ENCODE assay signal across 8 mouse cellular contexts in the genomic region with DNA sequence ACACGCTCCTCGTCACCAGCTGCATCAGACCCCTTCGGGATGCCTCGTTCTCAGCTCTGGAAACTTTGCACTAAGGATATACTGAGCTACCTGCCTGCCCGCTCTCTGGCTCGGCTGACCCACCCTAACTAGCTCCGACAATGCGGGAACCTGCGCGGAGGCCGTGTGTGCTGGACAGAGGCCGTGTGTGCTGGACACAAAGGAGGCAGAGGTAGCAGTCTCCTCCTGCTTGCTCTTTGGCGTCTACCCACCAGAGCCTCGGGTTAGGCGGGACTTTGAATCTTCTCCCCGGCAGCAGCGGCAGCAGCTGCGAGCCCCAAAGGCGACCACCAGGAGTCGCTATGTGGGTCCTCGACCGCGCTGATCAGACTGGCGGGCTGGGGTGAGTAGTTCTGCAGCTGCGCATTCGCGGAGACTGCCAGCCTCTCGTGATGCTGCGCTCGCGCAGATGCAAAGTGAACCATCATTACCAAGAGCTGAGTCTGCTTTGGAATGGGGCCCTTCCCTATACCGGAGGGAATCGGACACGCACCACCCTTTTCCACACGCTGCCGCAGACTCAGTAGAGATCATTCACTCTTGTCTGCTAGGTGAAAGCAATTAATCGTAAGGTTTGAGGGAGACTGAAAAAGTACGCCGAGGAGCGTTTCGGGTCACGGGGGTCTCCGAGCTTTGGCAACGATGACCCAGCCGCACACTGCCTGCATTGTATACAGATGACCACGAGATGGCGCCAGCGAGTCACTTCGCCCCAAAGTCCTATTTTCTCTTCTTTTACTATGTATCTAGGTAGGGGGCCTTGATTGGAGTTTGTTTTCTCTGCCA. TPM values are rescaled to one million over a fixed set of nuclear protein-coding genes. Genes with fewer than 3 reads are reported as not detected.
DNase-seq lines count a peak whose midpoint lies in the region; ATAC-seq lines count a peak whose summit lies in the region.

No protein-coding gene starts in this region.

- H3K36me3 ChIP-seq in embryonic facial prominence, embryonic 12.5 days: no peaks in the 10 kb centered on the region
- no peaks in the 10 kb centered on the region for H3K36me3 ChIP-seq in limb, embryonic 11.5 days (ENCODE audit: control insufficient read depth, insufficient read depth, low read length)
- H3K36me3 ChIP-seq in midbrain, embryonic 13.5 days: no peaks in the 10 kb centered on the region

- peak; percentile 95 for ATAC-seq in embryonic facial prominence, embryonic 12.5 days (ENCODE audit: insufficient number of reproducible peaks, insufficient read depth, low FRiP score, low TSS enrichment)
- ATAC-seq in limb, embryonic 11.5 days (ENCODE audit: insufficient number of reproducible peaks, low FRiP score, low TSS enrichment, low read depth): peak; percentile 91
- ATAC-seq in midbrain, embryonic 13.5 days: peak; percentile 99

- peak overlapping the region; percentile 76 for H3K4me2 ChIP-seq in embryonic facial prominence, embryonic 12.5 days (replicated peaks)
- H3K4me2 ChIP-seq in limb, embryonic 11.5 days (ENCODE audit: low read depth, severe bottlenecking): peak overlapping the region; percentile 82
- peak overlapping the region; percentile 66 for H3K4me2 ChIP-seq in midbrain, embryonic 13.5 days (replicated peaks)

- H3K4me3 ChIP-seq in embryonic facial prominence, embryonic 12.5 days: peak overlapping the region; percentile 41
- H3K4me3 ChIP-seq in limb, embryonic 11.5 days (ENCODE audit: low read depth, low read length): peak overlapping the region; percentile 43
- H3K4me3 ChIP-seq in midbrain, embryonic 13.5 days (replicated peaks): peak overlapping the region; percentile 44

- no peaks in the 10 kb centered on the region for H3K9me3 ChIP-seq in embryonic facial prominence, embryonic 12.5 days
- no peaks in the 10 kb centered on the region for H3K9me3 ChIP-seq in limb, embryonic 11.5 days (ENCODE audit: control insufficient read depth, low read length)
- no peaks in the 10 kb centered on the region for H3K9me3 ChIP-seq in midbrain, embryonic 13.5 days

- peak overlapping the region; percentile 62 for H3K9ac ChIP-seq in embryonic facial prominence, embryonic 12.5 days
- H3K9ac ChIP-seq in limb, embryonic 11.5 days (ENCODE audit: low read length): peak overlapping the region; percentile 68
- H3K9ac ChIP-seq in midbrain, embryonic 13.5 days (replicated peaks): peak overlapping the region; percentile 69

- peaks cover 6% of the 10 kb centered on the region; the same call in 1 of the 2 replicates for H3K27me3 ChIP-seq in embryonic facial prominence, embryonic 12.5 days
- H3K27me3 ChIP-seq in limb, embryonic 11.5 days (ENCODE audit: control insufficient read depth, insufficient read depth, low read length): no peaks in the 10 kb centered on the region
- peaks cover 29% of the 10 kb centered on the region for H3K27me3 ChIP-seq in midbrain, embryonic 13.5 days

- peak overlapping the region; percentile 87 for H3K27ac ChIP-seq in embryonic facial prominence, embryonic 12.5 days
- H3K27ac ChIP-seq in limb, embryonic 11.5 days (replicated peaks; ENCODE audit: low read depth, low read length): peak overlapping the region; percentile 70
- H3K27ac ChIP-seq in midbrain, embryonic 13.5 days: peak overlapping the region; percentile 82

- DNase-seq in 3T3-L1 (ENCODE audit: low read depth, low spot score): peak; percentile 94
- peak; percentile 91 to 94 for DNase-seq in adrenal gland, postnatal 36 days
- peak; percentile 88 to 94 for DNase-seq in heart, adult 18-20 months
- peak; percentile 85 for DNase-seq in kidney, adult 18-20 months
- peak; percentile 97 for DNase-seq in limb, embryonic 11.5 days (ENCODE audit: low spot score)
- DNase-seq in spleen, adult 12 weeks (ENCODE audit: low spot score): peak; percentile 86

- peaks cover 3% of the 10 kb centered on the region; the same call in 1 of the 2 replicates for H3K4me1 ChIP-seq in embryonic facial prominence, embryonic 12.5 days
- H3K4me1 ChIP-seq in limb, embryonic 11.5 days (ENCODE audit: control insufficient read depth, insufficient read depth, low read length): no peaks in the 10 kb centered on the region
- H3K4me1 ChIP-seq in midbrain, embryonic 13.5 days (replicated peaks): peaks cover 9% of the 10 kb centered on the region

- under 1% methylated on average over 49 of the region's 49 CpGs for WGBS in embryonic facial prominence, embryonic 12.5 days
- WGBS in limb, embryonic 11.5 days: under 1% methylated on average over 49 of the region's 49 CpGs
- under 1% methylated on average over 49 of the region's 49 CpGs for WGBS in midbrain, embryonic 13.5 days

RNA-seq across cellular contexts. Expression of a gene that starts 8.5 kb away (rescaled TPM):
- 100 to 1,000 TPM; 103 to 116 TPM for total RNA-seq in adrenal gland, postnatal 36 days (2021)
- 22.1 and 22.4 TPM in 2 replicates for polyA plus RNA-seq in embryonic facial prominence, embryonic 12.5 days (2016; fragmentation: Nextera tagmentation; extraction: Ambion mirVana)
- 10 to 100 TPM; 30.7 to 37.2 TPM for total RNA-seq in heart, adult 18-20 months (2021)
- polyA plus RNA-seq in limb, embryonic 11.5 days (2014; fragmentation: Nextera tagmentation; extraction: Ambion mirVana): 22.3 and 24.0 TPM in 2 replicates
- 9.1 TPM in 2 replicates for polyA plus RNA-seq in midbrain, embryonic 13.5 days (2015; fragmentation: Nextera tagmentation; extraction: Ambion mirVana)

RNA-seq across cellular contexts. Expression of a gene that starts 9.6 kb away (rescaled TPM):
- total RNA-seq in adrenal gland, postnatal 36 days (2021): 100 to 1,000 TPM in 1 of 2 experiments, 10 to 100 TPM in 1; 100.0 to 108 TPM
- 92.4 and 92.9 TPM in 2 replicates for polyA plus RNA-seq in embryonic facial prominence, embryonic 12.5 days (2016; fragmentation: Nextera tagmentation; extraction: Ambion mirVana)
- 10 to 100 TPM; 16.8 to 21.7 TPM for total RNA-seq in heart, adult 18-20 months (2021)
- polyA plus RNA-seq in limb, embryonic 11.5 days (2014; fragmentation: Nextera tagmentation; extraction: Ambion mirVana): 73.6 and 75.8 TPM in 2 replicates
- 47.8 and 48.8 TPM in 2 replicates for polyA plus RNA-seq in midbrain, embryonic 13.5 days (2015; fragmentation: Nextera tagmentation; extraction: Ambion mirVana)

RNA-seq across cellular contexts. Expression of a gene that starts 14.9 kb away (rescaled TPM):
- total RNA-seq in adrenal gland, postnatal 36 days (2021): 10 to 100 TPM; 25.0 to 26.7 TPM
- 13.6 and 17.2 TPM in 2 replicates for polyA plus RNA-seq in embryonic facial prominence, embryonic 12.5 days (2016; fragmentation: Nextera tagmentation; extraction: Ambion mirVana)
- 10 to 100 TPM; 12.0 to 13.7 TPM for total RNA-seq in heart, adult 18-20 months (2021)
- 5.4 and 5.7 TPM in 2 replicates for polyA plus RNA-seq in limb, embryonic 11.5 days (2014; fragmentation: Nextera tagmentation; extraction: Ambion mirVana)
- 11.1 and 13.2 TPM in 2 replicates for polyA plus RNA-seq in midbrain, embryonic 13.5 days (2015; fragmentation: Nextera tagmentation; extraction: Ambion mirVana)

RNA-seq across cellular contexts. Expression of a gene that starts 15.8 kb away (rescaled TPM):
- total RNA-seq in adrenal gland, postnatal 36 days (2021): 1 to 10 TPM; 1.7 to 1.9 TPM
- 0.84 and 1.6 TPM in 2 replicates for polyA plus RNA-seq in embryonic facial prominence, embryonic 12.5 days (2016; fragmentation: Nextera tagmentation; extraction: Ambion mirVana)
- 1 to 10 TPM in 1 of 2 experiments, under 1 TPM in 1; 0.39 to 1.1 TPM for total RNA-seq in heart, adult 18-20 months (2021)
- polyA plus RNA-seq in limb, embryonic 11.5 days (2014; fragmentation: Nextera tagmentation; extraction: Ambion mirVana): 0.67 and 0.88 TPM in 2 replicates
- 1.2 and 1.9 TPM in 2 replicates for polyA plus RNA-seq in midbrain, embryonic 13.5 days (2015; fragmentation: Nextera tagmentation; extraction: Ambion mirVana)

RNA-seq across cellular contexts. Expression of a gene that starts 31.5 kb away (rescaled TPM):
- not detected for total RNA-seq in adrenal gland, postnatal 36 days (2021)
- 0.83 TPM in 1 of 2 replicates, not detected in the other for polyA plus RNA-seq in embryonic facial prominence, embryonic 12.5 days (2016; fragmentation: Nextera tagmentation; extraction: Ambion mirVana)
- total RNA-seq in heart, adult 18-20 months (2021): not detected
- polyA plus RNA-seq in limb, embryonic 11.5 days (2014; fragmentation: Nextera tagmentation; extraction: Ambion mirVana): 0.28 TPM in 1 of 2 replicates, not detected in the other
- 0.34 TPM in 2 replicates for polyA plus RNA-seq in midbrain, embryonic 13.5 days (2015; fragmentation: Nextera tagmentation; extraction: Ambion mirVana)

Comparison
In these comparisons a context has a peak if more than half of its experiments do, and no peak if none do; other contexts are left out.
1. Peak in every context shown above with its lines: DNase-seq, ATAC-seq, H3K4me3 ChIP-seq and H3K27ac ChIP-seq.